Mouse (Mus musculus) G1E (cell line): ENCODE data around the gene Gemin6. TPM values are rescaled to one million over a fixed set of nuclear protein-coding genes. Genes with fewer than 3 reads are reported as not detected.
"Not testable (repeated sequence)": the region's sequence is repeated elsewhere in the genome, so short reads cannot be mapped to it uniquely, and the experiment has no call there.

Source experiments
- ATAC-seq: 2 replicates; pipeline ENCODE4 v1.8.0; 2016; ENCODE audit warnings: mild to moderate bottlenecking; ENCODE audit not compliant: insufficient number of reproducible peaks, poor library complexity, low FRiP score, severe bottlenecking; ENCODE audit errors: extremely low read depth
- DNase-seq: peaks from one replicate; pipeline ENCODE4 v3.0.0; 2012; ENCODE audit warnings: low spot score
- H3K27me3 ChIP-seq: 2 replicates; pipeline ENCODE4 v1.6.1; 2012; ENCODE audit warnings: mild to moderate bottlenecking, low read length, inconsistent platforms; ENCODE audit not compliant: insufficient read depth
- H3K36me3 ChIP-seq: replicated peaks from 2 replicates; pipeline ENCODE3; 2012; ENCODE audit warnings: mild to moderate bottlenecking, inconsistent platforms
- H3K4me1 ChIP-seq: 2 replicates; pipeline ENCODE4 v1.6.1; 2012; ENCODE audit warnings: low read depth, low read length, inconsistent platforms, mixed read lengths; ENCODE audit not compliant: insufficient read depth
- H3K4me3 ChIP-seq: 2 replicates; pipeline ENCODE4 v1.5.1; 2012; ENCODE audit warnings: low read depth, mild to moderate bottlenecking, inconsistent platforms, low read length, moderate library complexity, mixed read lengths
- H3K9me3 ChIP-seq: replicated peaks from 2 replicates; pipeline ENCODE4 v1.6.1; 2012; ENCODE audit warnings: inconsistent platforms
- CTCF ChIP-seq: IDR thresholded peaks from 2 replicates; pipeline ENCODE4 v1.5.1; 2012; ENCODE audit warnings: low read depth, low read length, inconsistent platforms, mixed read lengths
- GATA1 ChIP-seq: IDR thresholded peaks from 2 replicates; pipeline ENCODE4 v1.6.1; 2012; ENCODE audit warnings: borderline replicate concordance, low read length, inconsistent platforms, mixed read lengths
- GATA2 ChIP-seq: IDR thresholded peaks from 2 replicates; pipeline ENCODE4 v1.6.1; 2012; ENCODE audit warnings: low read depth, low read length, inconsistent platforms, borderline replicate concordance
- POLR2AphosphoS5 ChIP-seq: IDR thresholded peaks from 2 replicates; pipeline ENCODE4 v1.6.1; 2012; ENCODE audit warnings: low read depth, low read length, inconsistent platforms; ENCODE audit not compliant: insufficient replicate concordance
- TAL1 ChIP-seq: conservative IDR thresholded peaks from 2 replicates; pipeline ENCODE4 v1.6.1; 2012; ENCODE audit warnings: low read depth, low read length, inconsistent platforms, mixed read lengths
- polyA plus RNA-seq: library from polyadenylated mRNA; stranded (reverse); fragments of >175 nt; gene quantifications from 2 replicates; pipeline ENCODE4 v1.2.3, GENCODE M21; 2012
- total RNA-seq, 2 experiments: library from RNA; stranded (forward) in 1 of 2; stranded (reverse) in 1 of 2; fragments of 200-1000 nt in 1 of 2; fragments of >200 nt in 1 of 2; fragmentation: Nextera tagmentation in 1 of 2; gene quantifications; 2 replicates each; pipeline ENCODE4 v1.2.3; 2014 to 2017

Gene Gemin6
- total and polyA plus RNA-seq, 3 experiments, result 1.4 to 43.7 (median 28.8) TPM

- Histone ChIP-seq H3K4me3 (no peak overlapping the region), H3K27me3 (no peaks in the 10 kb centered on the region), H3K9me3 (no peaks in the 10 kb centered on the region), H3K4me1 (peaks cover 17% of the 10 kb centered on the region), H3K36me3 (peaks cover 84% of the 10 kb centered on the region)
- TF ChIP-seq GATA2 (no peak), POLR2AphosphoS5 (no peak), TAL1 (no peak), GATA1 (no peak), CTCF (no peak)
- ATAC-seq, result no peak
- no peak for DNase-seq
Measured at GRCm38 (mm10) chr17:80243116-80243515, 18.9 kb downstream of the Gemin6 start.

GRCm38 (mm10) chr17:80252757-80253525 lies 28.7 kb downstream of the Gemin6 start:
- DNase-seq, result no peak

GRCm38 (mm10) chr17:80254421-80254820 lies 30.2 kb downstream of the Gemin6 start:
- Histone ChIP-seq H3K4me1 (peaks cover 3% of the 10 kb centered on the region; the same call in 1 of the 2 replicates), H3K4me3 (no peak overlapping the region), H3K9me3 (no peaks in the 10 kb centered on the region; the same call in 1 of the 2 replicates), H3K27me3 (no peaks in the 10 kb centered on the region), H3K36me3 (peaks cover 91% of the 10 kb centered on the region)
- TF ChIP-seq TAL1 (no peak), POLR2AphosphoS5 (no peak), CTCF (no peak), GATA1 (no peak), GATA2 (no peak)
- DNase-seq (no peak), ATAC-seq (no peak)

More at GRCm38 (mm10) chr17:80252757-80253525, 28.7 kb downstream of the Gemin6 start:
- no peak for ATAC-seq
- H3K9me3 ChIP-seq, result no peaks in the 10 kb centered on the region; the same call in 1 of the 2 replicates
- peaks cover 3% of the 10 kb centered on the region; the same call in 1 of the 2 replicates for H3K4me1 ChIP-seq
- H3K36me3 ChIP-seq, result peaks cover 88% of the 10 kb centered on the region
- no peaks in the 10 kb centered on the region for H3K27me3 ChIP-seq
- no peak for TF ChIP-seq POLR2AphosphoS5
- TF ChIP-seq GATA1, result no peak
- TF ChIP-seq CTCF, result no peak
- TF ChIP-seq GATA2, result no peak
- no peak for TF ChIP-seq TAL1
- H3K4me3 ChIP-seq, result no peak overlapping the region

- peaks cover 89% of the 10 kb centered on the region for H3K36me3 ChIP-seq
- H3K9me3 ChIP-seq, result no peaks in the 10 kb centered on the region; the same call in 1 of the 2 replicates
- ATAC-seq (peak; percentile 49), DNase-seq (no peak)
- no peak for TF ChIP-seq TAL1
- no peak for TF ChIP-seq GATA2
- no peak for TF ChIP-seq CTCF
- TF ChIP-seq POLR2AphosphoS5, result no peak
- no peak for TF ChIP-seq GATA1
- no peak overlapping the region for H3K4me3 ChIP-seq
- peaks cover 3% of the 10 kb centered on the region; the same call in 1 of the 2 replicates for H3K4me1 ChIP-seq
- no peaks in the 10 kb centered on the region for H3K27me3 ChIP-seq
Measured at GRCm38 (mm10) chr17:80255208-80255607, 31.0 kb downstream of the Gemin6 start.

- Histone ChIP-seq H3K4me1 (no peaks in the 10 kb centered on the region), H3K4me3 (no peak overlapping the region), H3K27me3 (no peaks in the 10 kb centered on the region), H3K36me3 (peaks cover 76% of the 10 kb centered on the region), H3K9me3 (no peaks in the 10 kb centered on the region)
- ATAC-seq, result no peak
- TF ChIP-seq GATA2, result no peak
- no peak for TF ChIP-seq POLR2AphosphoS5
- no peak for TF ChIP-seq GATA1
- TF ChIP-seq CTCF, result no peak
- no peak for TF ChIP-seq TAL1
- no peak for DNase-seq
Measured at GRCm38 (mm10) chr17:80267065-80267464, 42.8 kb downstream of the Gemin6 start.

- H3K4me3 ChIP-seq, result no peak overlapping the region
- peaks cover 78% of the 10 kb centered on the region for H3K36me3 ChIP-seq
- no peaks in the 10 kb centered on the region for H3K4me1 ChIP-seq
- ATAC-seq (no peak), DNase-seq (no peak)
- H3K27me3 ChIP-seq, result no peaks in the 10 kb centered on the region
- TF ChIP-seq CTCF (no peak), POLR2AphosphoS5 (no peak), TAL1 (no peak), GATA1 (no peak), GATA2 (no peak)
- no peaks in the 10 kb centered on the region for H3K9me3 ChIP-seq
Measured at GRCm38 (mm10) chr17:80268151-80268550, 43.9 kb downstream of the Gemin6 start.

GRCm38 (mm10) chr17:80270622-80271021 lies 46.4 kb downstream of the Gemin6 start:
- not testable (repeated sequence) for ATAC-seq, H3K4me3 ChIP-seq, H3K27me3 ChIP-seq, H3K4me1 ChIP-seq, DNase-seq, H3K9me3 ChIP-seq
- H3K36me3 ChIP-seq, result peaks cover 75% of the 10 kb centered on the region
